Mouse (Mus musculus): ENCODE measurements around the gene Tgif2.

DNA sequence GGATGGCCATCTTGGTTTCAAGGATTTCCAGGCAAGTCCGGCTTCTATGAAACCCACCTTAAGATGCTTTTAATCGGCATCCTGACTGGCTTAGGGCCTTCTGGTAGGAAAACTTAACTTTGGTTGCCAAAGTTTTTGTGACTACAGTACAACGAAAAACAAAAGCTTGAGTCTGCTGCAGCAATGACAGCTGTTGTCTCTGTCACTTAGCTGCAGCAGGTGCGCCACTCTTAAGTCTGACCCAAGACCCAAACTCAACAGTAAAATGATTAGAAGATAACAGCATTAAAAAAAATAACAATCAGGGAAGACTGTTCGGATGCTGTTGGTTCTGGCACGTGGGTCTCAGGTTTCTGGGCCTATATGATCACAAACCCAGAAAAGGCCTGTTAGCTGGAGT is 968 bp upstream of the Tgif2 start:
- TF ChIP-seq GATA1 (IDR thresholded peaks at IDR 0.05; ENCODE audit: borderline replicate concordance, low read length), result no peak
- no peak for TF ChIP-seq CTCF (IDR thresholded peaks at IDR 0.05; ENCODE audit: low read depth, low read length)
- TF ChIP-seq POLR2AphosphoS5 (IDR thresholded peaks at IDR 0.05; ENCODE audit: insufficient replicate concordance, low read depth, low read length), result no peak
- TF ChIP-seq TAL1 (conservative IDR thresholded peaks at IDR 0.05; ENCODE audit: low read depth, low read length), result no peak
- no peak for TF ChIP-seq GATA2 (IDR thresholded peaks at IDR 0.05; ENCODE audit: borderline replicate concordance, low read depth, low read length)

Data from G1E (cell line).